Mouse (Mus musculus) stomach, postnatal 0 days (tissue): ENCODE results near the gene Pde11a.

Experiments used
- CTCF ChIP-seq: IDR thresholded peaks from 2 replicates; pipeline ENCODE4 v1.5.1; 2016; ENCODE audit warnings: antibody characterized with exemption, low read depth, mild to moderate bottlenecking, moderate library complexity
- EP300 ChIP-seq: optimal IDR thresholded peaks from 2 replicates; pipeline ENCODE3; 2016; ENCODE audit warnings: antibody characterized with exemption

GRCm38 (mm10) chr2:76065292-76065691 lies 273.3 kb downstream of the Pde11a start:
- no peak for TF ChIP-seq CTCF
- no peak for TF ChIP-seq EP300
